Mouse (Mus musculus) gastrocnemius, postnatal 4 days (tissue): Measurements from ENCODE around the gene Tcp10a. TPM values are rescaled to one million over a fixed set of nuclear protein-coding genes. Genes with fewer than 3 reads are reported as not detected.
"Not testable (repeated sequence)": the region's sequence is repeated elsewhere in the genome, so short reads cannot be mapped to it uniquely, and the experiment has no call there.

ENCODE experiments used
- DNase-seq, 2 experiments: peaks; one replicate each; pipeline ENCODE4 v3.0.0; 2021 to 2022; ENCODE audit warnings: low spot score in 2 of 2, mixed read lengths in 2 of 2
- long read RNA-seq, 2 experiments: library from polyadenylated mRNA; stranded (forward); transcript quantifications; one replicate each; pipeline ENCODE4 v2.0.0; 2021
- total RNA-seq, 2 experiments: library from RNA; stranded (reverse); gene quantifications; 2 replicates each; pipeline ENCODE4 v1.2.3; 2021

The Tcp10a gene
- total RNA-seq, result not detected
- long read RNA-seq, experiment 1, result 0 reads
- long read RNA-seq, experiment 2, result 0 reads

GRCm38 (mm10) chr17:7324346-7324745, at the start of gene Tcp10a:
Gene Tcp10a (plus strand): TSS chr17:7324646.
- not testable (repeated sequence) for DNase-seq

- peak in 1 of 2 experiments; percentile 18 for DNase-seq
These were observed 45.7 kb upstream of the Tcp10a start for GRCm38 (mm10) chr17:7278702-7279242.

GRCm38 (mm10) chr17:7279251-7279650, 45.2 kb upstream of the Tcp10a start:
- no peak for DNase-seq

- peak in 1 of 2 experiments; percentile 56 for DNase-seq
These were observed 40.0 kb upstream of the Tcp10a start for GRCm38 (mm10) chr17:7284297-7284910.

GRCm38 (mm10) chr17:7285292-7285691, 39.2 kb upstream of the Tcp10a start:
- DNase-seq, result no peak

GRCm38 (mm10) chr17:7286422-7287050, 37.9 kb upstream of the Tcp10a start:
- DNase-seq, result no peak

GRCm38 (mm10) chr17:7292012-7292684, 32.3 kb upstream of the Tcp10a start:
- DNase-seq, result no peak

- DNase-seq, result not testable (repeated sequence)
These were observed 17.9 kb upstream of the Tcp10a start for GRCm38 (mm10) chr17:7306278-7307196.

GRCm38 (mm10) chr17:7315693-7316382, 8.6 kb upstream of the Tcp10a start:
- not testable (repeated sequence) for DNase-seq

- DNase-seq, result not testable (repeated sequence)
These were observed 4.7 kb upstream of the Tcp10a start for GRCm38 (mm10) chr17:7319789-7320188.

- not testable (repeated sequence) for DNase-seq
These were observed 2.0 kb downstream of the Tcp10a start for GRCm38 (mm10) chr17:7326415-7326814.

- not testable (repeated sequence) for DNase-seq
These were observed 8.3 kb downstream of the Tcp10a start for GRCm38 (mm10) chr17:7332745-7333144.

- not testable (repeated sequence) for DNase-seq
These were observed 12.9 kb downstream of the Tcp10a start for GRCm38 (mm10) chr17:7337381-7337780.

- DNase-seq, result not testable (repeated sequence)
These were observed 24.3 kb downstream of the Tcp10a start for GRCm38 (mm10) chr17:7348765-7349164.

- not testable (repeated sequence) for DNase-seq
These were observed 28.1 kb downstream of the Tcp10a start, which contains the start of gene Ttll2 for GRCm38 (mm10) chr17:7352596-7352995. Gene Ttll2 (minus strand): TSS chr17:7352696.

GRCm38 (mm10) chr17:7359806-7360205, 35.4 kb downstream of the Tcp10a start:
- DNase-seq, result not testable (repeated sequence)

GRCm38 (mm10) chr17:7360749-7361465, 36.5 kb downstream of the Tcp10a start:
- not testable (repeated sequence) for DNase-seq

- DNase-seq, result not testable (repeated sequence)
These were observed 41.2 kb downstream of the Tcp10a start for GRCm38 (mm10) chr17:7365615-7366014.

- not testable (repeated sequence) for DNase-seq
These were observed 41.8 kb downstream of the Tcp10a start for GRCm38 (mm10) chr17:7366265-7366664.
